Mouse (Mus musculus) lung, adult 2 months (tissue): ENCODE results near the gene Ppp1r12a.

Experiments
- CTCF ChIP-seq: fragments of 200-500 bp; IDR thresholded peaks from 2 replicates; pipeline ENCODE4 v1.5.1; 2011; ENCODE audit warnings: mild to moderate bottlenecking, low read length, control low read depth; ENCODE audit not compliant: insufficient read depth
- POLR2A ChIP-seq: fragments of 200-500 bp; IDR thresholded peaks from 2 replicates; pipeline ENCODE4 v1.6.1; 2011; ENCODE audit warnings: low read depth, mild to moderate bottlenecking, control low read depth, low read length, borderline replicate concordance; ENCODE audit errors: extremely low read depth

DNA sequence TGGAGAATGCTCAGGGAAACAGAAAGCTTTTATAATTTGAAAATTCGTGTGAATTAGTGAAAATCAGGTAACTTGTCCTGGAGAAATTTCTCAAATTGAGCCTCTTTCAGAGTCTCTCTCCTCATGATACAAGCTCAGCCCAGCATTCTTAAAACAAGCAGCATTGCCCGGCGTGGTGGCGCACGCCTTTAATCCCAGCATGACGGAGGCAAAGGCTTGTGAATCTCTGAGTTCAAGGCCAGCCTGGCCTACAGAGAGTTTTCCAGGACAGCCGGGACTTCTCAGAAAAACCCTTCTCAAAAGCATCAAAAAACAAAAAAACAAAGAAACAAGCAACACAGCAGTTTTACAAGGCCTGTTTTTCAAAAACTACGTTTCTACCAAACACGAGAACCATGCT, 16.3 kb upstream of the Ppp1r12a start:
- TF ChIP-seq POLR2A (no peak), CTCF (no peak)
